Mouse (Mus musculus) hindbrain, embryonic 10.5 days (tissue): ENCODE measurements around the gene Pfkfb2. TPM values are rescaled to one million over a fixed set of nuclear protein-coding genes. Genes with fewer than 3 reads are reported as not detected.

ENCODE experiments used
- DNase-seq: peaks from one replicate; pipeline ENCODE4 v3.0.0-alpha.2; 2017; ENCODE audit warnings: low spot score
- H3K27ac ChIP-seq: fragments of 300-500 bp; sonication (generic); 2 replicates; pipeline ENCODE4 v1.5.1; 2016; ENCODE audit warnings: mild to moderate bottlenecking, moderate library complexity
- H3K27me3 ChIP-seq: fragments of 300-500 bp; sonication (generic); 2 replicates; pipeline ENCODE4 v1.6.1; 2016; ENCODE audit warnings: mild to moderate bottlenecking; ENCODE audit not compliant: poor library complexity, insufficient read depth, severe bottlenecking
- H3K36me3 ChIP-seq: fragments of 300-500 bp; sonication (generic); 2 replicates; pipeline ENCODE4 v1.6.1; 2016; ENCODE audit warnings: mild to moderate bottlenecking, moderate library complexity
- H3K4me1 ChIP-seq: fragments of 300-500 bp; sonication (generic); replicated peaks from 2 replicates; pipeline ENCODE4 v1.6.1; 2016; ENCODE audit warnings: mild to moderate bottlenecking
- H3K4me3 ChIP-seq: fragments of 300-500 bp; sonication (generic); 2 replicates; pipeline ENCODE4 v1.5.1; 2016; ENCODE audit warnings: mild to moderate bottlenecking, moderate library complexity
- H3K9me3 ChIP-seq: fragments of 300-500 bp; sonication (generic); 2 replicates; pipeline ENCODE4 v1.6.1; 2016; ENCODE audit warnings: mild to moderate bottlenecking, moderate library complexity
- polyA plus RNA-seq: library from polyadenylated mRNA; unstranded; fragments of >200 nt; fragmentation: Nextera tagmentation; extraction: Ambion mirVana; gene quantifications from 2 replicates; pipeline ENCODE4 v1.2.1, GENCODE M21; 2016

Gene Pfkfb2
- polyA plus RNA-seq, 1 experiment from 2014 or later, result 6.7 TPM

- no peak overlapping the region for H3K27ac ChIP-seq
- H3K4me1 ChIP-seq, result no peaks in the 10 kb centered on the region
- no peaks in the 10 kb centered on the region for H3K9me3 ChIP-seq
- no peaks in the 10 kb centered on the region for H3K36me3 ChIP-seq
- H3K4me3 ChIP-seq, result no peak overlapping the region
- DNase-seq, result no peak
- no peaks in the 10 kb centered on the region for H3K27me3 ChIP-seq
Observed at GRCm38 (mm10) chr1:130640967-130641366, 88.1 kb downstream of the Pfkfb2 start.

Other genes with a start within 250 kb of the Pfkfb2 start
- not detected in 2 replicates for gene Zp3r, start 99.6 kb downstream of the Pfkfb2 start, polyA plus RNA-seq
- not detected in 2 replicates for gene C4bp, start 67.6 kb downstream of the Pfkfb2 start, polyA plus RNA-seq
- gene Gm29427, start 13.5 kb downstream of the Pfkfb2 start, polyA plus RNA-seq, result not detected in 2 replicates
- 11.4 and 13.3 TPM in 2 replicates for gene Yod1, start 11.9 kb downstream of the Pfkfb2 start, polyA plus RNA-seq
- gene AA986860, start 2.7 kb upstream of the Pfkfb2 start, polyA plus RNA-seq, result 0.51 and 0.73 TPM in 2 replicates
- not detected in 2 replicates for gene Fcamr, start 71.6 kb upstream of the Pfkfb2 start, polyA plus RNA-seq
- not detected in 2 replicates for gene Pigr, start 97.4 kb upstream of the Pfkfb2 start, polyA plus RNA-seq
- not detected in 2 replicates for gene Fcmr, start 136.4 kb upstream of the Pfkfb2 start, polyA plus RNA-seq
- gene Il24, start 158.2 kb upstream of the Pfkfb2 start, polyA plus RNA-seq, result not detected in 2 replicates
- not detected in 2 replicates for gene Il20, start 182.2 kb upstream of the Pfkfb2 start, polyA plus RNA-seq
- not detected in 2 replicates for gene Il19, start 210.9 kb upstream of the Pfkfb2 start, polyA plus RNA-seq